Mouse (Mus musculus) MEL (cell line): ENCODE data around the gene Gm20388. TPM values are rescaled to one million over a fixed set of nuclear protein-coding genes. Genes with fewer than 3 reads are reported as not detected.
A peak's percentile ranks its signal among the peaks of the same experiment; 100 is the strongest.

Source experiments
- DNase-seq: peaks from one replicate; pipeline ENCODE4 v3.0.0; 2011; ENCODE audit warnings: low read depth, low spot score
- H3K27ac ChIP-seq: 2 replicates; pipeline ENCODE4 v1.5.1; 2012; ENCODE audit warnings: low read depth, mild to moderate bottlenecking, control low read depth, low read length, moderate library complexity; ENCODE audit not compliant: control insufficient read depth
- H3K27me3 ChIP-seq, 2 experiments: fragments of 150-350 bp in 1 of 2; sonication (generic) in 1 of 2; 2 replicates each; pipeline ENCODE4 v1.6.1; 2012; ENCODE audit warnings: low read length in 2 of 2, mild to moderate bottlenecking in 2 of 2, improper control_type of control experiment in 1 of 2, moderate library complexity in 1 of 2; ENCODE audit not compliant: insufficient read depth in 2 of 2, control insufficient read depth in 1 of 2
- H3K36me3 ChIP-seq, 2 experiments: 2 replicates each; pipeline ENCODE4 v1.6.1; 2012 to 2014; ENCODE audit warnings: low read length in 2 of 2, improper control_type of control experiment in 1 of 2, inconsistent platforms in 1 of 2, mild to moderate bottlenecking in 1 of 2; ENCODE audit not compliant: insufficient read depth in 2 of 2, control insufficient read depth in 1 of 2
- H3K4me1 ChIP-seq, 2 experiments: fragments of 150-350 bp in 1 of 2; sonication (generic) in 1 of 2; 2 replicates each; pipeline ENCODE4 v1.6.1; 2012; ENCODE audit warnings: low read length in 2 of 2, improper control_type of control experiment in 1 of 2, mild to moderate bottlenecking in 1 of 2; ENCODE audit not compliant: insufficient read depth in 2 of 2, control insufficient read depth in 1 of 2
- H3K4me3 ChIP-seq, 2 experiments: fragments of 150-350 bp in 1 of 2; sonication (generic) in 1 of 2; 2 replicates each; pipeline ENCODE4 v1.5.1; 2012; ENCODE audit warnings: low read depth in 2 of 2, low read length in 2 of 2, mild to moderate bottlenecking in 2 of 2, moderate library complexity in 2 of 2, control low read depth in 1 of 2, improper control_type of control experiment in 1 of 2; ENCODE audit not compliant: control insufficient read depth in 1 of 2, insufficient read depth in 1 of 2
- H3K79me2 ChIP-seq: 2 replicates; pipeline ENCODE4 v1.6.1; 2012; ENCODE audit warnings: mild to moderate bottlenecking, low read length, moderate library complexity; ENCODE audit not compliant: control insufficient read depth, poor library complexity, insufficient read depth
- H3K9ac ChIP-seq: 2 replicates; pipeline ENCODE4 v1.6.1; 2012; ENCODE audit warnings: low read depth, mild to moderate bottlenecking, control low read depth, low read length, moderate library complexity; ENCODE audit not compliant: control insufficient read depth, poor library complexity, severe bottlenecking
- H3K9me3 ChIP-seq: fragments of 150-350 bp; sonication (generic); replicated peaks from 2 replicates; pipeline ENCODE4 v1.6.1; 2012; ENCODE audit warnings: mild to moderate bottlenecking, low read length, improper control_type of control experiment, moderate library complexity; ENCODE audit not compliant: insufficient read depth
- BHLHE40 ChIP-seq: IDR thresholded peaks from 2 replicates; pipeline ENCODE4 v1.6.1; 2012; ENCODE audit warnings: low read depth, mild to moderate bottlenecking, inconsistent platforms, low read length, improper control_type of control experiment, borderline replicate concordance
- CHD1 ChIP-seq: IDR thresholded peaks from 2 replicates; pipeline ENCODE4 v1.6.1; 2012; ENCODE audit warnings: low read depth, mild to moderate bottlenecking, inconsistent platforms, low read length, improper control_type of control experiment
- CTCF ChIP-seq, 3 experiments: IDR thresholded peaks in 2 of 3; conservative IDR thresholded peaks in 1 of 3; 2 replicates each; pipeline ENCODE4 v1.5.1; 2011 to 2012; ENCODE audit warnings: low read length in 3 of 3, low read depth in 2 of 3, mild to moderate bottlenecking in 2 of 3, improper control_type of control experiment in 1 of 3, inconsistent platforms in 1 of 3, mixed read lengths in 1 of 3, moderate library complexity in 1 of 3; ENCODE audit not compliant: control insufficient read depth in 1 of 3, insufficient read depth in 1 of 3, poor library complexity in 1 of 3, severe bottlenecking in 1 of 3
- GABPA ChIP-seq: IDR thresholded peaks from 2 replicates; pipeline ENCODE4 v1.6.1; 2012; ENCODE audit warnings: low read depth, mild to moderate bottlenecking, inconsistent platforms, low read length, improper control_type of control experiment, moderate library complexity
- JUND ChIP-seq: IDR thresholded peaks from 2 replicates; pipeline ENCODE4 v1.6.1; 2011; ENCODE audit warnings: low read depth, mild to moderate bottlenecking, improper control_type of control experiment, low read length
- MAX ChIP-seq: IDR thresholded peaks from 2 replicates; pipeline ENCODE4 v1.6.1; 2011; ENCODE audit warnings: low read length, improper control_type of control experiment
- MAZ ChIP-seq: IDR thresholded peaks from 2 replicates; pipeline ENCODE4 v1.6.1; 2012; ENCODE audit warnings: low read depth, mild to moderate bottlenecking, inconsistent platforms, low read length, improper control_type of control experiment
- MXI1 ChIP-seq: IDR thresholded peaks from 2 replicates; pipeline ENCODE4 v1.6.1; 2011; ENCODE audit warnings: mild to moderate bottlenecking, low read depth, low read length, improper control_type of control experiment
- MYC ChIP-seq: IDR thresholded peaks from 2 replicates; pipeline ENCODE4 v1.6.1; 2011; ENCODE audit warnings: low read depth, mild to moderate bottlenecking, low read length, improper control_type of control experiment, moderate library complexity
- NELFE ChIP-seq: IDR thresholded peaks from 2 replicates; pipeline ENCODE4 v1.6.1; 2011; ENCODE audit warnings: low read depth, low read length, improper control_type of control experiment
- NRF1 ChIP-seq: IDR thresholded peaks from 2 replicates; pipeline ENCODE4 v1.6.1; 2014; ENCODE audit warnings: low read depth, mild to moderate bottlenecking, inconsistent platforms, low read length, improper control_type of control experiment, moderate library complexity; ENCODE audit not compliant: poor library complexity, insufficient read depth, severe bottlenecking
- POLR2A ChIP-seq, 2 experiments: IDR thresholded peaks; 2 replicates each; pipeline ENCODE4 v1.6.1; 2011 to 2012; ENCODE audit warnings: low read length in 2 of 2, mild to moderate bottlenecking in 2 of 2, control low read depth in 1 of 2, improper control_type of control experiment in 1 of 2, low read depth in 1 of 2, moderate library complexity in 1 of 2; ENCODE audit not compliant: control insufficient read depth in 1 of 2, insufficient read depth in 1 of 2, poor library complexity in 1 of 2
- RAD21 ChIP-seq: IDR thresholded peaks from 2 replicates; pipeline ENCODE4 v1.6.1; 2011; ENCODE audit warnings: mild to moderate bottlenecking, low read depth, low read length, improper control_type of control experiment
- RCOR1 ChIP-seq: IDR thresholded peaks from 2 replicates; pipeline ENCODE4 v1.6.1; 2012; ENCODE audit warnings: low read depth, mild to moderate bottlenecking, inconsistent platforms, low read length, improper control_type of control experiment
- SIN3A ChIP-seq: IDR thresholded peaks from 2 replicates; pipeline ENCODE4 v1.6.1; 2012; ENCODE audit warnings: low read length, improper control_type of control experiment, inconsistent platforms
- TAL1 ChIP-seq: IDR thresholded peaks from 2 replicates; pipeline ENCODE4 v1.6.1; 2012; ENCODE audit warnings: mild to moderate bottlenecking, inconsistent platforms, low read length, moderate library complexity, mixed read lengths
- TBP ChIP-seq: IDR thresholded peaks from 2 replicates; pipeline ENCODE4 v1.8.0; 2011; ENCODE audit warnings: low read depth, low read length, improper control_type of control experiment
- UBTF ChIP-seq: IDR thresholded peaks from 2 replicates; pipeline ENCODE4 v1.6.1; 2012; ENCODE audit warnings: low read depth, mild to moderate bottlenecking, inconsistent platforms, low read length, improper control_type of control experiment, moderate library complexity, borderline replicate concordance; ENCODE audit not compliant: insufficient read depth
- USF1 ChIP-seq: IDR thresholded peaks from 2 replicates; pipeline ENCODE4 v1.6.1; 2014; ENCODE audit warnings: low read depth, mild to moderate bottlenecking, inconsistent platforms, low read length, improper control_type of control experiment, moderate library complexity
- USF2 ChIP-seq, 2 experiments: IDR thresholded peaks; 2 replicates each; pipeline ENCODE4 v1.6.1; 2011 to 2012; ENCODE audit warnings: improper control_type of control experiment in 2 of 2, low read length in 2 of 2, borderline replicate concordance in 1 of 2, inconsistent platforms in 1 of 2, low read depth in 1 of 2, mild to moderate bottlenecking in 1 of 2; ENCODE audit not compliant: insufficient read depth in 1 of 2
- ZNF384 ChIP-seq: IDR thresholded peaks from 2 replicates; pipeline ENCODE4 v1.6.1; 2012; ENCODE audit warnings: low read depth, mild to moderate bottlenecking, inconsistent platforms, low read length, improper control_type of control experiment
- polyA plus RNA-seq, 2 experiments: library from polyadenylated mRNA; stranded (reverse) in 1 of 2; unstranded in 1 of 2; fragments of >175 nt in 1 of 2; fragments of >200 nt in 1 of 2; gene quantifications; 2 replicates each; pipeline versions ENCODE4 v1.2.1 to v1.2.4; 2012; ENCODE audit warnings: low replicate concordance in 2 of 2, low read depth in 1 of 2; ENCODE audit not compliant: insufficient read length in 2 of 2, insufficient read depth in 1 of 2, missing spikeins in 1 of 2
- total RNA-seq: library from RNA; depleted of rRNA; stranded (reverse); fragments of 300-350 nt; gene quantifications from 2 replicates; pipeline ENCODE4 v1.2.3, GENCODE M21; 2012

Gene Gm20388
- total and polyA plus RNA-seq, 3 experiments = 11.1 to 17.8 TPM; not detected in 1

- TF ChIP-seq NRF1 = no peak; the same call in 1 of the 2 replicates
- TF ChIP-seq USF1 = no peak
- TF ChIP-seq TAL1 = peak; percentile 100
- no peak; the same call in 1 of the 2 replicates for TF ChIP-seq ZNF384
- TF ChIP-seq MAZ = peak; percentile 97
- peak; percentile 84 for TF ChIP-seq RCOR1
- TF ChIP-seq SIN3A = peak; percentile 97
- TF ChIP-seq UBTF = 0 out of 2 replicates have a peak, but pooled peaks have one; percentile 65
- peak; percentile 14; the same call in 1 of the 2 replicates for TF ChIP-seq MAX
- no peak for TF ChIP-seq GABPA
- peak; percentile 20; the same call in 1 of the 2 replicates for TF ChIP-seq TBP
- no peak for TF ChIP-seq NELFE
- TF ChIP-seq JUND = peak; percentile 77; the same call in 1 of the 2 replicates
- TF ChIP-seq CHD1 = 0 out of 2 replicates have a peak, but pooled peaks have one; percentile 33
- no peak for TF ChIP-seq USF2 (IDR thresholded peaks at IDR 0.05; ENCODE audit: borderline replicate concordance in 1 of 2, insufficient read depth in 1 of 2, low read depth in 1 of 2, low read length in 2 of 2)
- no peak for TF ChIP-seq RAD21
These were observed 2410.8 kb downstream of the Gm20388 start (continued) for GRCm38 (mm10) chr8:122321455-122321921.

GRCm38 (mm10) chr8:122322126-122322525 is 2411.5 kb downstream of the Gm20388 start:
- peaks cover 7 to 94% of the 10 kb centered on the region in 2 experiments; a peak in 3 of 4 replicates for H3K36me3 ChIP-seq
- H3K4me1 ChIP-seq = peaks cover 42 to 92% of the 10 kb centered on the region in 2 experiments
- TF ChIP-seq BHLHE40 = no peak
- TF ChIP-seq GABPA = no peak
- TF ChIP-seq RCOR1 = no peak
- TF ChIP-seq ZNF384 = no peak
- no peak for TF ChIP-seq MYC
- no peak for TF ChIP-seq MXI1
- TF ChIP-seq CHD1 = no peak
- no peak for TF ChIP-seq SIN3A
- no peak for TF ChIP-seq JUND
- no peak for TF ChIP-seq CTCF (IDR thresholded peaks at IDR 0.05 in 2 of 3, conservative IDR thresholded peaks at IDR 0.05 in 1 of 3; ENCODE audit: control insufficient read depth in 1 of 3, insufficient read depth in 1 of 3, low read depth in 2 of 3, low read length in 3 of 3, poor library complexity in 1 of 3, severe bottlenecking in 1 of 3)
- TF ChIP-seq POLR2A (IDR thresholded peaks at IDR 0.05; ENCODE audit: control insufficient read depth in 1 of 2, insufficient read depth in 1 of 2, low read depth in 1 of 2, low read length in 2 of 2, poor library complexity in 1 of 2) = no peak
- peak overlapping the region; percentile 62 for H3K9ac ChIP-seq
- peak; percentile 78 for DNase-seq
- H3K4me3 ChIP-seq = no peak overlapping the region
- peak overlapping the region; percentile 98 for H3K27ac ChIP-seq
- H3K9me3 ChIP-seq = no peaks in the 10 kb centered on the region
- peaks cover 26% of the 10 kb centered on the region for H3K79me2 ChIP-seq
- no peaks in the 10 kb centered on the region for H3K27me3 ChIP-seq
